Mouse (Mus musculus) brain, embryonic 14.5 days (tissue): Measurements from ENCODE around the gene Fgfr4. TPM values are rescaled to one million over a fixed set of nuclear protein-coding genes. Genes with fewer than 3 reads are reported as not detected.

Experiments
- DNase-seq: peaks from one replicate; pipeline ENCODE4 v3.0.0-alpha.2; 2011; ENCODE audit warnings: low read depth
- CTCF ChIP-seq: fragments of 200-500 bp; IDR thresholded peaks from 2 replicates; pipeline ENCODE4 v1.5.1; 2012; ENCODE audit warnings: inconsistent platforms, mild to moderate bottlenecking, moderate library complexity, borderline replicate concordance; ENCODE audit not compliant: insufficient read depth, insufficient read length; ENCODE audit errors: extremely low read depth
- POLR2A ChIP-seq: fragments of 200-500 bp; IDR thresholded peaks from 2 replicates; pipeline ENCODE4 v1.6.1; 2012; ENCODE audit warnings: mild to moderate bottlenecking, inconsistent platforms, borderline replicate concordance; ENCODE audit not compliant: poor library complexity, insufficient read depth, insufficient read length, severe bottlenecking; ENCODE audit errors: extremely low read depth
- polyA plus RNA-seq: library from polyadenylated mRNA; depleted of rRNA; stranded (reverse); fragments of >200 nt; gene quantifications from 2 replicates; pipeline ENCODE4 v1.2.3, GENCODE M21; 2012; rRNA removed

Gene Fgfr4
- polyA plus RNA-seq, result 1.6 and 2.0 TPM in 2 replicates

- TF ChIP-seq CTCF, result no peak
- no peak for TF ChIP-seq POLR2A
- DNase-seq, result peak; percentile 44
Measured at GRCm38 (mm10) chr13:55152621-55153415, at the start of gene Fgfr4. TSS of gene Fgfr4 (plus strand) at chr13:55152640.

GRCm38 (mm10) chr13:55103351-55103750 lies 49.1 kb upstream of the Fgfr4 start:
- TF ChIP-seq CTCF (no peak), POLR2A (no peak)
- no peak for DNase-seq

- TF ChIP-seq CTCF, result peak; percentile 37; the same call in 1 of the 2 replicates
- peak; percentile 81; the same call in 1 of the 2 replicates for TF ChIP-seq POLR2A
- peak; percentile 98 for DNase-seq
Measured at GRCm38 (mm10) chr13:55105045-55105952, 47.1 kb upstream of the Fgfr4 start, which contains the start of gene Zfp346. TSS of gene Zfp346 (plus strand) at chr13:55105311.

GRCm38 (mm10) chr13:55105953-55106691 lies 46.3 kb upstream of the Fgfr4 start:
- TF ChIP-seq POLR2A, result no peak
- no peak for TF ChIP-seq CTCF
- DNase-seq, result peak; percentile 12

- TF ChIP-seq CTCF (no peak), POLR2A (no peak)
- no peak for DNase-seq
Measured at GRCm38 (mm10) chr13:55107116-55107515, 45.3 kb upstream of the Fgfr4 start.

- no peak for TF ChIP-seq CTCF
- TF ChIP-seq POLR2A, result no peak
- DNase-seq, result no peak
Measured at GRCm38 (mm10) chr13:55107694-55108093, 44.7 kb upstream of the Fgfr4 start.

GRCm38 (mm10) chr13:55114375-55114774 lies 38.1 kb upstream of the Fgfr4 start:
- DNase-seq, result no peak
- TF ChIP-seq CTCF, result no peak
- TF ChIP-seq POLR2A, result no peak

- DNase-seq, result no peak
- TF ChIP-seq POLR2A (no peak), CTCF (no peak)
Measured at GRCm38 (mm10) chr13:55124903-55125302, 27.5 kb upstream of the Fgfr4 start.

GRCm38 (mm10) chr13:55133448-55133847 lies 19.0 kb upstream of the Fgfr4 start, which contains the start of gene Gm17617:
TSS of gene Gm17617 (minus strand) at chr13:55133548.
- DNase-seq, result no peak
- no peak for TF ChIP-seq CTCF
- no peak for TF ChIP-seq POLR2A

- DNase-seq, result peak; percentile 33
- TF ChIP-seq POLR2A, result no peak
- peak; percentile 64; the same call in 1 of the 2 replicates for TF ChIP-seq CTCF
Measured at GRCm38 (mm10) chr13:55135382-55135781, 17.1 kb upstream of the Fgfr4 start.
